Mouse (Mus musculus) kidney, adult 2 months (tissue): ENCODE results near the gene Crkl.

Experiments
- CTCF ChIP-seq: fragments of 200-500 bp; conservative IDR thresholded peaks from 2 replicates; pipeline ENCODE4 v1.5.1; 2011; ENCODE audit warnings: low read depth, mild to moderate bottlenecking, control low read depth, low read length, moderate library complexity, mixed read lengths; ENCODE audit not compliant: insufficient read depth, insufficient read length
- POLR2A ChIP-seq: fragments of 200-500 bp; IDR thresholded peaks from one replicate; pipeline ENCODE4 v1.6.1; 2011; ENCODE audit warnings: low read depth, low read length, control low read depth

DNA sequence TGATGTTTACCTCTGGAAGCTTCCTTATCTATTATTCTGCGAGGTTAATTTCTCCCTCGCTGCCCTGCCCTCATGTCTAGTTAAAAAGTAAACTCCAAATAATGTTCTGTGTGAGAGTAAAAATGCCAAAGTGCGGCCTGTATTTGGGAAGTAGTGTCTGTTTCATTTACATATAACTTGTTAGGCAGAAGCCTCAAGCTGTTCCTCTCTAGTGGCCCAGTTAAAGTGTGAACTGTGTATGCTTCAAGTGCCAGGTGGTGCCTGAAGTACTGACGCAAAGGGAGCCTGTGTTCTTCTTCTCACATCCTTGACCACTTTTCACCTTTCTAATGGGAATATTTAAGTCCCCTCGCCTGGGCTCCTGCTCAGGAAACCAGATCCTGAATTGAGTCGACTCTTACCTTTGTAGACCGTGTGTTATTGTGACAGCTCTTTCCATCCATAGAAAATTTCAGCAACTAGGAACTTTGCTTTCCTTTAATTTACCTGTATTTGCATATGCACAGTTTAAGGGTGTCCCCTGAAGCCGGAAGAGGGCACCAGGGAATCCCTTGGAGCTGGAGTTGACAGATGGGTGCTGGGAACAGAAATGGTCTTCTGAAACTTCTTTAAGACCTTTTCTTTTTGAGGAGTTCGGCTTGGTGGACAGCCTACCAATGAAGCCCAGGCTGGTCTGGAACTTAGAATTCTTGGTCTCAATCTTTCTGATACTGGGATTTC, 45.1 kb upstream of the Crkl start:
- TF ChIP-seq POLR2A, result no peak
- no peak for TF ChIP-seq CTCF
